Mouse (Mus musculus) frontal cortex, postnatal 36 days (tissue): ENCODE data around the gene Pknox2.

ENCODE experiments used
- DNase-seq, 2 experiments: peaks; one replicate each; pipeline ENCODE4 v3.0.0; 2022; ENCODE audit warnings: low spot score in 2 of 2

Pknox2 gene

GRCm38 (mm10) chr9:37051669-37052068, 95.5 kb downstream of the Pknox2 start:
- no peak for DNase-seq

GRCm38 (mm10) chr9:37047490-37047889, 99.7 kb downstream of the Pknox2 start:
- DNase-seq: no peak

- DNase-seq: no peak
Observed at GRCm38 (mm10) chr9:37045875-37046274, 101.3 kb downstream of the Pknox2 start.

GRCm38 (mm10) chr9:37044165-37044564, 103.0 kb downstream of the Pknox2 start:
- DNase-seq: no peak

- DNase-seq: no peak
Observed at GRCm38 (mm10) chr9:37038859-37039258, 108.3 kb downstream of the Pknox2 start.

GRCm38 (mm10) chr9:37038445-37038844, 108.8 kb downstream of the Pknox2 start:
- DNase-seq: no peak

- no peak for DNase-seq
Observed at GRCm38 (mm10) chr9:37037405-37037804, 109.8 kb downstream of the Pknox2 start.

- DNase-seq: no peak
Observed at GRCm38 (mm10) chr9:37035248-37035647, 112.0 kb downstream of the Pknox2 start.

GRCm38 (mm10) chr9:37034316-37034715, 112.9 kb downstream of the Pknox2 start:
- DNase-seq: peak in 1 of 2 experiments; percentile 47

- no peak for DNase-seq
Observed at GRCm38 (mm10) chr9:37030347-37031213, 116.6 kb downstream of the Pknox2 start.

GRCm38 (mm10) chr9:37029811-37030346, 117.3 kb downstream of the Pknox2 start:
- DNase-seq: no peak

- DNase-seq: no peak
Observed at GRCm38 (mm10) chr9:37027825-37028575, 119.2 kb downstream of the Pknox2 start.

- no peak for DNase-seq
Observed at GRCm38 (mm10) chr9:37025913-37026312, 121.3 kb downstream of the Pknox2 start.

- DNase-seq: no peak
Observed at GRCm38 (mm10) chr9:37021586-37022230, 125.5 kb downstream of the Pknox2 start.

- DNase-seq: peak; percentile 47 to 73
Observed at GRCm38 (mm10) chr9:37018154-37018553, 129.1 kb downstream of the Pknox2 start.

- DNase-seq: no peak
Observed at GRCm38 (mm10) chr9:37017169-37017568, 130.0 kb downstream of the Pknox2 start.

GRCm38 (mm10) chr9:37016165-37016564, 131.0 kb downstream of the Pknox2 start:
- no peak for DNase-seq

- DNase-seq: no peak
Observed at GRCm38 (mm10) chr9:37013565-37013964, 133.6 kb downstream of the Pknox2 start.

GRCm38 (mm10) chr9:37008090-37008489, 139.1 kb downstream of the Pknox2 start:
- no peak for DNase-seq

GRCm38 (mm10) chr9:37004676-37005075, 142.5 kb downstream of the Pknox2 start:
- no peak for DNase-seq

GRCm38 (mm10) chr9:37001935-37002535, 145.2 kb downstream of the Pknox2 start:
- DNase-seq: peak in 1 of 2 experiments; percentile 53

- DNase-seq: peak in 1 of 2 experiments; percentile 55
Observed at GRCm38 (mm10) chr9:36999393-36999792, 147.8 kb downstream of the Pknox2 start.
